Mouse (Mus musculus) ES-Bruce4 (cell line): ENCODE results near the gene Gm960. TPM values are rescaled to one million over a fixed set of nuclear protein-coding genes. Genes with fewer than 3 reads are reported as not detected.

Experiments used
- H3K27ac ChIP-seq: 2 replicates; pipeline ENCODE4 v1.5.1; 2012; ENCODE audit warnings: low read length, inconsistent platforms; ENCODE audit not compliant: insufficient read depth
- H3K27me3 ChIP-seq: 2 replicates; pipeline ENCODE4 v1.6.1; 2012; ENCODE audit warnings: mild to moderate bottlenecking, low read length, inconsistent platforms; ENCODE audit not compliant: control insufficient read depth, poor library complexity, insufficient read depth, severe bottlenecking
- H3K36me3 ChIP-seq: 2 replicates; pipeline ENCODE4 v1.6.1; 2012; ENCODE audit warnings: inconsistent platforms, mild to moderate bottlenecking, low read length, moderate library complexity; ENCODE audit not compliant: control insufficient read depth, poor library complexity, insufficient read depth, severe bottlenecking
- H3K4me1 ChIP-seq: one replicate; pipeline ENCODE4 v1.8.1; 2011; ENCODE audit warnings: low read length; ENCODE audit not compliant: control insufficient read depth, insufficient read depth
- H3K4me3 ChIP-seq: 2 replicates; pipeline ENCODE4 v1.5.1; 2011; ENCODE audit warnings: low read depth, mild to moderate bottlenecking, low read length
- H3K9ac ChIP-seq: 2 replicates; pipeline ENCODE4 v1.6.1; 2012; ENCODE audit warnings: low read depth, mild to moderate bottlenecking, inconsistent platforms; ENCODE audit not compliant: poor library complexity, severe bottlenecking
- H3K9me3 ChIP-seq: replicated peaks from 2 replicates; pipeline ENCODE4 v1.6.1; 2012; ENCODE audit warnings: mild to moderate bottlenecking, low read length, inconsistent platforms; ENCODE audit not compliant: control insufficient read depth, poor library complexity, insufficient read depth, severe bottlenecking
- CTCF ChIP-seq: IDR thresholded peaks from one replicate; pipeline ENCODE4 v1.8.1; 2011; ENCODE audit warnings: low read depth, low read length
- EP300 ChIP-seq: IDR thresholded peaks from 2 replicates; pipeline ENCODE4 v1.6.1; 2011; ENCODE audit warnings: low read depth, low read length; ENCODE audit not compliant: insufficient read depth
- POLR2A ChIP-seq: IDR thresholded peaks from one replicate; pipeline ENCODE4 v1.8.1; 2011; ENCODE audit warnings: low read length; ENCODE audit not compliant: insufficient read depth
- polyA plus RNA-seq: library from polyadenylated mRNA; stranded (reverse); fragments of >200 nt; gene quantifications from 2 replicates; pipeline ENCODE4 v1.2.4, GENCODE M21; 2011; ENCODE audit warnings: low read depth; ENCODE audit not compliant: missing spikeins, insufficient read depth, insufficient read length

Gene Gm960
- polyA plus RNA-seq, 1 experiment = 0.87 TPM

DNA sequence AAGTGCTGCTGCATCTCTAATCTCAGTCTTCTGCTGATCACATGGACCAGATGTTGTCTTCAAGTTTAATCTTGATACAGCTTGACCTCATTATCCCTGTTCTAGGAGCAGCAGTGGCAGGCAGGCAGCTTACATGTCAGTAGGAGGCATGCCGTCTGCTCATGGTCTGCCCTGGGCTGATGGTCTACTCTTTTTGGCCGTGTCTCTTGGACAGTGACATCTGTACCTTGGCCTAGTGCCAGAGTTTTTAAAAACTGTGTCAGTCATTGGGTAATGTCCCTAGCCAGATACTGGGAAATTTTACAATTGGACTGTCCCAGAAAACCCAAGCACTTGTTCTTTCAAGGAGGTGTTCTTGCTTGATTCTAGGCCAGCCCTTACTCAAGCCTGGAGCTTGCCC, 119.7 kb downstream of the Gm960 start:
- Histone ChIP-seq H3K9me3 (no peaks in the 10 kb centered on the region), H3K27me3 (no peaks in the 10 kb centered on the region; the same call in 1 of the 2 replicates), H3K36me3 (no peaks in the 10 kb centered on the region), H3K4me1 (no peaks in the 10 kb centered on the region), H3K4me3 (no peak overlapping the region), H3K9ac (no peak overlapping the region), H3K27ac (no peak overlapping the region)
- TF ChIP-seq POLR2A (no peak), CTCF (no peak), EP300 (no peak)

Other genes with a start within 250 kb of the Gm960 start
- not detected in 2 replicates for gene Syt12, start 221.2 kb downstream of the Gm960 start, polyA plus RNA-seq
- gene 2010003K11Rik, start 200.1 kb downstream of the Gm960 start, polyA plus RNA-seq = not detected in 2 replicates
- 7.9 TPM in 2 replicates for gene Pcx, start 188.2 kb downstream of the Gm960 start, polyA plus RNA-seq
- gene Lrfn4, start 83.0 kb downstream of the Gm960 start, polyA plus RNA-seq = 13.5 and 15.3 TPM in 2 replicates
- 32.7 and 34.4 TPM in 2 replicates for gene Rce1, start 73.0 kb downstream of the Gm960 start, polyA plus RNA-seq
- gene Sptbn2, start 12.5 kb upstream of the Gm960 start, polyA plus RNA-seq = 13.5 and 13.7 TPM in 2 replicates
- 7.2 and 7.4 TPM in 2 replicates for gene Rbm4b, start 57.8 kb upstream of the Gm960 start, polyA plus RNA-seq
- 67.6 and 72.7 TPM in 2 replicates for gene Rbm4, start 95.2 kb upstream of the Gm960 start, polyA plus RNA-seq
- 22.2 and 23.5 TPM in 2 replicates for gene Gm21992, start 112.9 kb upstream of the Gm960 start, polyA plus RNA-seq
- gene Rbm14, start 113.0 kb upstream of the Gm960 start, polyA plus RNA-seq = 79.2 and 85.2 TPM in 2 replicates
- gene Ccs, start 140.7 kb upstream of the Gm960 start, polyA plus RNA-seq = 36.6 and 37.3 TPM in 2 replicates
- gene Ccdc87, start 140.7 kb upstream of the Gm960 start, polyA plus RNA-seq = 0.27 TPM in 1 of 2 replicates, not detected in the other
- gene Ctsf, start 156.5 kb upstream of the Gm960 start, polyA plus RNA-seq = 13.5 and 13.6 TPM in 2 replicates
- 4.5 and 4.8 TPM in 2 replicates for gene Actn3, start 179.2 kb upstream of the Gm960 start, polyA plus RNA-seq
- gene Zdhhc24, start 180.0 kb upstream of the Gm960 start, polyA plus RNA-seq = 8.2 and 10.3 TPM in 2 replicates
- 3.9 and 5.3 TPM in 2 replicates for gene Bbs1, start 208.0 kb upstream of the Gm960 start, polyA plus RNA-seq
- gene Dpp3, start 229.6 kb upstream of the Gm960 start, polyA plus RNA-seq = 129 and 139 TPM in 2 replicates
- 2.7 and 3.9 TPM in 2 replicates for gene Peli3, start 244.5 kb upstream of the Gm960 start, polyA plus RNA-seq